Mouse (Mus musculus) stomach, postnatal 0 days (tissue): Measurements from ENCODE around the gene Ndufa8. TPM values are rescaled to one million over a fixed set of nuclear protein-coding genes. Genes with fewer than 3 reads are reported as not detected.

ENCODE experiments used
- ATAC-seq: fragments of 200-750 bp; cut with Nextera tagmentation; 2 replicates; pipeline ENCODE4 v1.8.0; 2017; ENCODE audit not compliant: low FRiP score, low TSS enrichment
- DNase-seq: peaks from one replicate; pipeline ENCODE4 v3.0.0-alpha.2; 2016; ENCODE audit warnings: low spot score
- H3K27ac ChIP-seq: fragments of 300-500 bp; sonication (generic); replicated peaks from 2 replicates; pipeline ENCODE4 v1.5.1; 2014; ENCODE audit warnings: mild to moderate bottlenecking, control low read depth
- H3K27me3 ChIP-seq: fragments of 300-500 bp; sonication (generic); 2 replicates; pipeline ENCODE4 v1.6.1; 2014; ENCODE audit warnings: low read length; ENCODE audit not compliant: control insufficient read depth, insufficient read depth
- H3K36me3 ChIP-seq: fragments of 300-500 bp; sonication (generic); 2 replicates; pipeline ENCODE4 v1.6.1; 2014; ENCODE audit warnings: low read length, mixed read lengths; ENCODE audit not compliant: control insufficient read depth, insufficient read depth
- H3K4me1 ChIP-seq: fragments of 300-500 bp; sonication (generic); replicated peaks from 2 replicates; pipeline ENCODE4 v1.6.1; 2014; ENCODE audit warnings: antibody characterized with exemption; ENCODE audit not compliant: control insufficient read depth, insufficient read depth
- H3K4me2 ChIP-seq: fragments of 300-500 bp; sonication (generic); replicated peaks from 2 replicates; pipeline ENCODE4 v1.6.1; 2014; ENCODE audit warnings: low read depth, mild to moderate bottlenecking, control low read depth, moderate library complexity
- H3K4me3 ChIP-seq: fragments of 300-500 bp; sonication (generic); 2 replicates; pipeline ENCODE4 v1.5.1; 2014; ENCODE audit warnings: low read depth, low read length, control low read depth
- H3K9ac ChIP-seq: fragments of 300-500 bp; sonication (generic); 2 replicates; pipeline ENCODE4 v1.6.1; 2014; ENCODE audit warnings: mild to moderate bottlenecking, low read length, control low read depth, mixed read lengths
- H3K9me3 ChIP-seq: fragments of 300-500 bp; sonication (generic); 2 replicates; pipeline ENCODE4 v1.6.1; 2016; ENCODE audit warnings: low read length; ENCODE audit not compliant: control insufficient read depth
- CTCF ChIP-seq: IDR thresholded peaks from 2 replicates; pipeline ENCODE4 v1.5.1; 2016; ENCODE audit warnings: antibody characterized with exemption, low read depth, mild to moderate bottlenecking, moderate library complexity
- EP300 ChIP-seq: optimal IDR thresholded peaks from 2 replicates; pipeline ENCODE3; 2016; ENCODE audit warnings: antibody characterized with exemption
- WGBS: fragments of 180-500 bp; shearing (Covaris S2); extraction: QIAGEN DNeasy Blood & Tissue Kit; methylation state at CpG from one replicate; pipeline ENCODE4 v1.1.7; 2014; 5-methylcytosine and 5-hydroxymethylcytosine counted together
- polyA plus RNA-seq: library from polyadenylated mRNA; unstranded; fragments of >200 nt; fragmentation: Nextera tagmentation; extraction: Ambion mirVana; gene quantifications from 2 replicates; pipeline ENCODE4 v1.2.1, GENCODE M21; 2015

Ndufa8 gene
- polyA plus RNA-seq, 1 experiment from 2014 or later, result 237 TPM

GRCm38 (mm10) chr2:36039297-36039985 is 9.8 kb downstream of the Ndufa8 start:
- H3K4me3 ChIP-seq, result no peak overlapping the region
- DNase-seq (no peak), ATAC-seq (0 out of 2 replicates have a peak, but pooled peaks have one; percentile 21)
- peaks cover 8% of the 10 kb centered on the region; the same call in 1 of the 2 replicates for H3K36me3 ChIP-seq
- H3K9me3 ChIP-seq, result no peaks in the 10 kb centered on the region
- TF ChIP-seq EP300, result no peak
- TF ChIP-seq CTCF, result no peak
- 0 out of 2 replicates have a peak, but pooled peaks cover 5% of the 10 kb centered on the region for H3K4me1 ChIP-seq
- 63% methylated on average over 7 of the region's 7 CpGs for WGBS
- H3K4me2 ChIP-seq, result no peak overlapping the region
- H3K27me3 ChIP-seq, result no peaks in the 10 kb centered on the region
- H3K9ac ChIP-seq, result no peak overlapping the region
- H3K27ac ChIP-seq, result peak overlapping the region; percentile 35

- Histone ChIP-seq H3K27ac (no peak overlapping the region; the same call in 1 of the 2 replicates), H3K4me1 (no peaks in the 10 kb centered on the region), H3K4me2 (no peak overlapping the region), H3K9ac (no peak overlapping the region), H3K36me3 (peaks cover 8% of the 10 kb centered on the region; the same call in 1 of the 2 replicates), H3K9me3 (no peaks in the 10 kb centered on the region), H3K27me3 (no peaks in the 10 kb centered on the region), H3K4me3 (no peak overlapping the region)
- peak; percentile 44; the same call in 1 of the 2 replicates for ATAC-seq
- DNase-seq, result no peak
- WGBS, result 43% methylated on average over 11 of the region's 11 CpGs
- TF ChIP-seq EP300, result no peak
- TF ChIP-seq CTCF, result no peak
These were observed 13.7 kb downstream of the Ndufa8 start for GRCm38 (mm10) chr2:36035413-36036081.

- no peak overlapping the region for H3K9ac ChIP-seq
- H3K27me3 ChIP-seq, result no peaks in the 10 kb centered on the region
- no peaks in the 10 kb centered on the region for H3K4me1 ChIP-seq
- H3K4me2 ChIP-seq, result no peak overlapping the region
- TF ChIP-seq CTCF, result no peak
- no peak for TF ChIP-seq EP300
- H3K27ac ChIP-seq, result no peak overlapping the region
- H3K36me3 ChIP-seq, result peaks cover 8% of the 10 kb centered on the region; the same call in 1 of the 2 replicates
- ATAC-seq (no peak), DNase-seq (no peak)
- no peak overlapping the region for H3K4me3 ChIP-seq
- no peaks in the 10 kb centered on the region for H3K9me3 ChIP-seq
- 80% methylated on average over 7 of the region's 7 CpGs for WGBS
These were observed 14.3 kb downstream of the Ndufa8 start for GRCm38 (mm10) chr2:36034898-36035297.

- Histone ChIP-seq H3K4me2 (no peak overlapping the region), H3K4me3 (no peak overlapping the region), H3K4me1 (no peaks in the 10 kb centered on the region), H3K9me3 (no peaks in the 10 kb centered on the region), H3K36me3 (peaks cover 8% of the 10 kb centered on the region; the same call in 1 of the 2 replicates), H3K27me3 (no peaks in the 10 kb centered on the region), H3K27ac (no peak overlapping the region), H3K9ac (no peak overlapping the region)
- WGBS, result 75% methylated on average over 7 of the region's 7 CpGs
- ATAC-seq (no peak), DNase-seq (no peak)
- TF ChIP-seq CTCF (no peak), EP300 (no peak)
These were observed 15.2 kb downstream of the Ndufa8 start for GRCm38 (mm10) chr2:36033966-36034365.

- H3K27ac ChIP-seq, result no peak overlapping the region
These were observed 16.3 kb downstream of the Ndufa8 start for GRCm38 (mm10) chr2:36032884-36033283.

GRCm38 (mm10) chr2:36023291-36023690 is 25.9 kb downstream of the Ndufa8 start:
- no peak for TF ChIP-seq EP300
- no peak for TF ChIP-seq CTCF
- H3K4me3 ChIP-seq, result no peak overlapping the region
- no peak overlapping the region for H3K27ac ChIP-seq
- H3K9me3 ChIP-seq, result no peaks in the 10 kb centered on the region
- H3K9ac ChIP-seq, result no peak overlapping the region
- H3K4me1 ChIP-seq, result 0 out of 2 replicates have a peak, but pooled peaks cover 2% of the 10 kb centered on the region
- 42% methylated on average over 3 of the region's 3 CpGs for WGBS
- DNase-seq, result no peak
- ATAC-seq, result no peak
- no peaks in the 10 kb centered on the region for H3K36me3 ChIP-seq
- H3K27me3 ChIP-seq, result no peaks in the 10 kb centered on the region
- no peak overlapping the region for H3K4me2 ChIP-seq

More at GRCm38 (mm10) chr2:36032884-36033283, 16.3 kb downstream of the Ndufa8 start:
- Histone ChIP-seq H3K4me2 (no peak overlapping the region), H3K36me3 (peaks cover 8% of the 10 kb centered on the region; the same call in 1 of the 2 replicates), H3K4me3 (no peak overlapping the region), H3K9me3 (no peaks in the 10 kb centered on the region), H3K9ac (no peak overlapping the region), H3K27me3 (no peaks in the 10 kb centered on the region), H3K4me1 (no peaks in the 10 kb centered on the region)
- ATAC-seq (no peak), DNase-seq (no peak)
- TF ChIP-seq EP300 (no peak), CTCF (no peak)
- WGBS, result 74% methylated on average over 7 of the region's 7 CpGs
